Mouse (Mus musculus) thymus, adult 2 months (tissue): Measurements from ENCODE around the gene Mtr.

Source experiments
- CTCF ChIP-seq: fragments of 200-500 bp; IDR thresholded peaks from 2 replicates; pipeline ENCODE4 v1.5.1; 2012; ENCODE audit warnings: mild to moderate bottlenecking, control low read depth, low read length, moderate library complexity, borderline replicate concordance; ENCODE audit not compliant: control insufficient read depth, poor library complexity, insufficient read depth; ENCODE audit errors: extremely low read depth
- POLR2A ChIP-seq: fragments of 200-500 bp; IDR thresholded peaks from 2 replicates; pipeline ENCODE4 v1.6.1; 2012; ENCODE audit warnings: mild to moderate bottlenecking, low read length, control low read depth, moderate library complexity; ENCODE audit not compliant: control insufficient read depth, poor library complexity, insufficient read depth; ENCODE audit errors: extremely low read depth

DNA sequence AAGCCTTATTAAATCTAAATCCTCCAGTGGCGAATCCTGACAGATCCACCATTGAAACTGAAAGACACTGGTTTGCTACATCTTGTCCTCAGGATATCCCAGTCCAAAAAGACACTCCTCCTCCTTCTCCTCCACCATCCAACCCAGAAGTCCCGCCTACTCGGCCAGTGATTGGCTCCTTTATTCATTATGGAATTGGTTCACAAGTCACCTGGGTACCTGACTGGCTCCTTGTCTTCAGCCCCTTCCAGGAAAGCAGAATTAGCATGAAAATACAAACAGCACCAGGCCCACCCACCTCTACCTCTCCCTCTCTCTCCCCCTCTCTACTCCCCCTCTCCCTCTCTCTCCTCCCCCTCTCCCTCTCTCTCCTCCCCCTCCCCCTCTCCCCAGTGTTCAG is 81.2 kb downstream of the Mtr start:
- no peak for TF ChIP-seq CTCF
- no peak for TF ChIP-seq POLR2A
